Mouse (Mus musculus): Measurements from ENCODE around the gene Sbf1.

Sbf1 gene

GRCm38 (mm10) chr15:89285004-89285403 lies 30.1 kb downstream of the Sbf1 start:
- DNase-seq (ENCODE audit: extremely low spot score, low spot score) = no peak

- DNase-seq (ENCODE audit: extremely low spot score, low spot score) = no peak
Measured at GRCm38 (mm10) chr15:89284094-89284493, 31.0 kb downstream of the Sbf1 start.

- no peak for DNase-seq (ENCODE audit: extremely low spot score, low spot score)
Measured at GRCm38 (mm10) chr15:89282546-89282945, 32.6 kb downstream of the Sbf1 start.

- no peak for DNase-seq (ENCODE audit: extremely low spot score, low spot score)
Measured at GRCm38 (mm10) chr15:89277366-89277765, 37.7 kb downstream of the Sbf1 start.

- no peak for DNase-seq (ENCODE audit: extremely low spot score, low spot score)
Measured at GRCm38 (mm10) chr15:89275497-89275896, 39.6 kb downstream of the Sbf1 start.

GRCm38 (mm10) chr15:89264485-89264884 lies 50.6 kb downstream of the Sbf1 start:
- DNase-seq (ENCODE audit: extremely low spot score, low spot score) = no peak

- no peak for DNase-seq (ENCODE audit: extremely low spot score, low spot score)
Measured at GRCm38 (mm10) chr15:89258997-89259396, 56.1 kb downstream of the Sbf1 start.

GRCm38 (mm10) chr15:89255330-89255729 lies 59.8 kb downstream of the Sbf1 start:
- DNase-seq (ENCODE audit: extremely low spot score, low spot score) = no peak

- no peak for DNase-seq (ENCODE audit: extremely low spot score, low spot score)
Measured at GRCm38 (mm10) chr15:89249063-89249462, 66.0 kb downstream of the Sbf1 start.

- DNase-seq (ENCODE audit: extremely low spot score, low spot score) = no peak
Measured at GRCm38 (mm10) chr15:89241025-89241424, 74.1 kb downstream of the Sbf1 start.

- DNase-seq (ENCODE audit: extremely low spot score, low spot score) = no peak
Measured at GRCm38 (mm10) chr15:89239751-89240392, 75.2 kb downstream of the Sbf1 start.
